Mouse (Mus musculus) forebrain, embryonic 13.5 days (tissue): ENCODE results near the gene Cog6. TPM values are rescaled to one million over a fixed set of nuclear protein-coding genes. Genes with fewer than 3 reads are reported as not detected.

Experiments used
- ATAC-seq: fragments of 200-750 bp; cut with Nextera tagmentation; 2 replicates; pipeline ENCODE4 v1.8.0; 2017
- H3K27ac ChIP-seq: fragments of 300-500 bp; sonication (generic); 2 replicates; pipeline ENCODE4 v1.5.1; 2015; ENCODE audit warnings: inconsistent platforms, mild to moderate bottlenecking, moderate library complexity
- H3K27me3 ChIP-seq: fragments of 300-500 bp; sonication (generic); 2 replicates; pipeline ENCODE4 v1.6.1; 2015; ENCODE audit warnings: mild to moderate bottlenecking, inconsistent platforms
- H3K36me3 ChIP-seq: fragments of 300-500 bp; sonication (generic); 2 replicates; pipeline ENCODE4 v1.6.1; 2015; ENCODE audit warnings: mild to moderate bottlenecking, inconsistent platforms; ENCODE audit not compliant: poor library complexity, severe bottlenecking
- H3K4me1 ChIP-seq: fragments of 300-500 bp; sonication (generic); 2 replicates; pipeline ENCODE4 v1.6.1; 2015; ENCODE audit warnings: inconsistent platforms
- H3K4me2 ChIP-seq: fragments of 300-500 bp; sonication (generic); 2 replicates; pipeline ENCODE4 v1.6.1; 2015; ENCODE audit warnings: inconsistent platforms, mild to moderate bottlenecking, moderate library complexity
- H3K4me3 ChIP-seq: fragments of 300-500 bp; sonication (generic); 2 replicates; pipeline ENCODE4 v1.5.1; 2015; ENCODE audit warnings: mild to moderate bottlenecking, inconsistent platforms
- H3K9ac ChIP-seq: fragments of 300-500 bp; sonication (generic); 2 replicates; pipeline ENCODE4 v1.6.1; 2015; ENCODE audit warnings: mild to moderate bottlenecking, inconsistent platforms
- H3K9me3 ChIP-seq: fragments of 300-500 bp; sonication (generic); replicated peaks from 2 replicates; pipeline ENCODE4 v1.6.1; 2016; ENCODE audit warnings: inconsistent platforms
- WGBS: fragments of 180-500 bp; shearing (Covaris S2); methylation state at CpG from one replicate; pipeline ENCODE4 v1.1.7; 2015; 5-methylcytosine and 5-hydroxymethylcytosine counted together
- polyA plus RNA-seq: library from polyadenylated mRNA; unstranded; fragments of >200 nt; fragmentation: Nextera tagmentation; extraction: Ambion mirVana; gene quantifications from 2 replicates; pipeline ENCODE4 v1.2.1, GENCODE M21; 2015

Cog6 gene
- polyA plus RNA-seq, 1 experiment from 2014 or later: 55.2 TPM

DNA sequence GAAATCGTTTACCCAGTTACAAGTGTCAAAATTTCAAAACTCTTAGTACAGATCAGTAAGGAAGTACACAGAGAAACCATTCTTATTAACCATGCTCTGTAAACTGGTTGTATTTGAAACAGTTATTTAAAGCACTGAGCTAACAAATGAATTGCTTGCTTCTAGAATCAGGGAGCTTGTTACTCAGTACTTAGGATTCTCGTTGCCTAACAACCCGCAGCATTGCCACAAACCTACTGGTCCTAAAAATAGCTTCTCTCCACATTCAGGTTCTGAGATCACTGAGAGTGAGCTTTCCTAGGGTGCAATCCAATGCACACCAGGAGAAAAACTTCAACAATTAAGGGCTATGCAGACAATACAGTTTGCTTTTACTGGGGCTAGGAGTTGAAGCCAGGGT lies 33.3 kb downstream of the Cog6 start:
- Histone ChIP-seq H3K9ac (no peak overlapping the region), H3K36me3 (peaks cover 55% of the 10 kb centered on the region), H3K27ac (no peak overlapping the region), H3K4me1 (no peaks in the 10 kb centered on the region), H3K4me3 (no peak overlapping the region), H3K27me3 (no peaks in the 10 kb centered on the region), H3K4me2 (no peak overlapping the region), H3K9me3 (no peaks in the 10 kb centered on the region)
- ATAC-seq: no peak
- WGBS: 91% methylated on average over 3 of the region's 3 CpGs

DNA sequence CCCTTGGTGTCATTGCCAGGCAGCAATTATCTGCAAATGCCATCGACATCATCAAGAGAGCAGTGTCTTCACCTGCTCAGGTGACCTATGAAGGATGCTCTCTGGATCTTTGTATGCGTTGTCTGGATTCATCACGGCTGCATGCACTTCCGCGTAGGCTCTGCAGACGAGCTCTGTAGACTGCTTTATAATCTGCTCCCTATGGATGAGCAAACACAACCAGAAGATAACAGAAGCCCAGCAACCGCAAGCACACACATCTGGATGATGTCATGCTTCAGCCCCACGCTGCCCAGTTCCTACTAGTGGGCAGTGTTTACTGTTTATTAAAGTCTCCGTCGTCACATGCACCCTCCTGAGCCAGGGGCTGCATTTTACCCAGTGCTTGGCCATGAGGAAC lies 34.0 kb downstream of the Cog6 start:
- ATAC-seq: no peak
- Histone ChIP-seq H3K9me3 (no peaks in the 10 kb centered on the region), H3K36me3 (peaks cover 47% of the 10 kb centered on the region), H3K27me3 (no peaks in the 10 kb centered on the region), H3K4me3 (no peak overlapping the region), H3K9ac (no peak overlapping the region), H3K27ac (no peak overlapping the region), H3K4me2 (no peak overlapping the region), H3K4me1 (no peaks in the 10 kb centered on the region)
- 91% methylated on average over 10 of the region's 10 CpGs for WGBS

DNA sequence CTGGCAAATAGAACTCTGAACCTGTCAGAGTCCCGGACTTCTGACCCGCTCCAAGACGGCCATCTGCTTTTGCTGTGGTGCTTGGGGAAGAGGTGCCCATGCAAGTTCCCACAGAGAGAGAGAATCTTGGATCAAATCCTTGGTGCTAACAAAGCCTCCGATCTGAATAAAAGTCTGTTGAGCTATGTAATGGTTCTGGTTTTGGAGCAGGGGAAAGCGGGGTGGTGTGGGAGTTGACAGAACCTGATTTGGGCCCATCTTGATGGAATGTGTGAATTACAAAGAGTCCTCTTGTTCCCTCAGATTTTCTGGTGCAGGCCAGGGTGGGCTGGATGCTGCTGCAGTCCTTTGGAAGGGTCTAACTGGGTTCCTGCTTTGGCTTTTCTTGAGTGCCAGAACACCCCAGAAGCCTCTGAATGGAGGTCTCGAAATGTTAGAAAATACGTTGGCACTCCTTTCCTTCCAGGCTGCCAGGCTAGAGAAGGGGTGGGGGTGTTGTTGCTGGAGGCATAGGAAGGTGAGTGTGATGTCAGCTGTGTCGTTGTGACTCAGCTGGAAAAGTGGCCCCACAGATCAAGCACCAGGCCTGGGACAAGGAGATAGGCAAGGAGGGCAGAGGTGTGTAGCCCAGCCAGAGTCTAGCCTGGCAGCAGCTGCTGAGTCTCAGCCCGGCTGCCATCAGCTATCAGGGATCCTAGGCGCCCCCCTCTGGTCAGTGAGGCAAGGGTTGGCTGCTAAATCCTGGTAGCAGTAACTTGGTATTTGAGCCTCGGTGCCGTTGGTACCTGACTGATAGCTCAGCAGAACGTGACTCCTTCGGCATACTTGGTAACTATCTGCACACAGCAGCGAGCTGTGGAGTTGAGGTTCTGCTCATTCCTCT lies 42.1 kb downstream of the Cog6 start:
- no peak overlapping the region for H3K4me3 ChIP-seq
- H3K27me3 ChIP-seq: no peaks in the 10 kb centered on the region
- H3K27ac ChIP-seq: no peak overlapping the region
- H3K36me3 ChIP-seq: no peaks in the 10 kb centered on the region
- ATAC-seq: peak; percentile 73
- no peak overlapping the region for H3K9ac ChIP-seq
- 46% methylated on average over 15 of the region's 15 CpGs for WGBS
- no peaks in the 10 kb centered on the region for H3K4me1 ChIP-seq
- no peak overlapping the region for H3K4me2 ChIP-seq
- no peaks in the 10 kb centered on the region for H3K9me3 ChIP-seq

DNA sequence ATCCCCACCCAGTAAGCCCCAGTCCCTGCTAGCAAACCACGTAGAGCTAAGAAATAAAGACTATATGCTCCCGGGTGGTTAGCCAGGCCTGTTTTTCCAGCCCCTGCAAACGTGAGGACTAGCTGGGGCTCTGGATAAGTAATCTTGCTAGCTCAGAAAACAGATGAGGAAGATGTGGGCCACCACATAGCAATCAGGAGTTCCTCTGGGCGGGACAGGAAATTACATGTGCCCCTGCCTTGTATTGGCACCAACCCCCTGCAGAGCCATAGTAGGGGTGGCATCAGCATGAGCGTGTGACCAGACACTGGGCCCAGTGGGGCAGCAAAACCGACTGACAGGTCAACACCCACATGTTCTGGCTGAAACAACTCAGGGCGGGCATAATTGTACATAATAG lies 44.1 kb downstream of the Cog6 start:
- Histone ChIP-seq H3K4me2 (no peak overlapping the region), H3K4me1 (no peaks in the 10 kb centered on the region), H3K9me3 (no peaks in the 10 kb centered on the region), H3K4me3 (no peak overlapping the region), H3K27me3 (no peaks in the 10 kb centered on the region), H3K36me3 (no peaks in the 10 kb centered on the region), H3K27ac (no peak overlapping the region), H3K9ac (no peak overlapping the region)
- ATAC-seq: no peak
- 76% methylated on average over 7 of the region's 7 CpGs for WGBS

DNA sequence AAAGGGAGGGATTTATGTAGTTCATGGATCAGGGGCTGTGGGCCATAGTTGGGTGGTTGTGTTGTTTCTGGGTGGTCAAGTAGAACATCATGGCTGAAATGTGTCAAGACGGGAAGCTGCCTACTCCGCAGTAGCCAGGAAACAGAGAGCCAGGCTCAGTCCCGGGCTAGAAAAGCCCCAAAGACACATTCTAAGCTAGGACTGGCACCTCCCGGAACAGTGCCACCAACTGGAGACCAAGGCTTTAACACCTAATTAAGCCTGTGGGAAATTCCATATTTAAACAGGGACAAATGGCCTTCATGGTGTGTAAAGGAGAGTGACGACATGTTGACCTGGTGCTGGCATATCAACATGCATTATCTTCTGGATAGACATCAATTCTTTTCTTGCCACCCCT lies 50.0 kb downstream of the Cog6 start:
- no peak for ATAC-seq
- Histone ChIP-seq H3K4me3 (no peak overlapping the region), H3K9ac (no peak overlapping the region), H3K9me3 (no peaks in the 10 kb centered on the region), H3K27me3 (no peaks in the 10 kb centered on the region), H3K4me2 (no peak overlapping the region), H3K36me3 (no peaks in the 10 kb centered on the region), H3K27ac (no peak overlapping the region), H3K4me1 (peaks cover 15% of the 10 kb centered on the region)
- 90% methylated on average over 5 of the region's 5 CpGs for WGBS

DNA sequence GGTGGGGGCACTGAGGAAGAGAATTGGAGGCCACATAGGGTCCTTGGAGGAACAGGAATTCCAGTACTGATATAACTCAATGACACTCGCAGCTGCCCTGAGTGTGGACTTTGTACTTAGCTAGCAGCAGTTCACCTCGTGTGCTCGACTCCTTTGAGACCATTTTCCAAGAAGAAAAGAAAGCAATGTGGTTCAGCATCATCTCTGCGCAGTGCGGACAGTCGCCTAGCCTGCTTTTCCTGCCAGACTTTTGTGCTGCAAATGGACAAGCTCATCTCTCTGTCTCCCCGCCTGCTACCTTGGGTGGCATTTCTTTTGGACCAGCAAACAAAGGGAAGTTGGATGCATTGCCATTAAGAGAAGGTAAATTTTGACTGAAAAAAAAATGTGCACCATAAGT lies 52.8 kb downstream of the Cog6 start:
- peaks cover 15% of the 10 kb centered on the region for H3K4me1 ChIP-seq
- no peak for ATAC-seq
- peak overlapping the region; percentile 33; the same call in 1 of the 2 replicates for H3K4me2 ChIP-seq

DNA sequence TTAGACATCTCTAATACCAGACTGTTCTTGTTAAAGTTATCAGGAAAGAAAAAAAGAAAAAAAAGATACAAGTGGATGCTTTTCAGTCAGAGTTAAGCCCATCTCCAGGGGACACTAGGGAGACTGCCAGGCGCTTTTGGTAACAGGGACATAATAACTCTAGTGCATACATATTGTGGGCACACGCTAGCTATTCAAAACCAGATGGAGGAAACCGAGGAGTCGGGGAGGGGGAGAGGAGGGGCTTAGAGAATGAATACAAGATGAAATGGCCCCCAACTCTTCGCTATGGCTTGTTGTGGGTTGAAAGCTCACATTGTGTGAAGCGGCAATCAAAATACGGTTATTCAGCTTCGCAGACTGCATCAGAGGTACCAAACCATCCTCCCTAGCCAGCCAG lies 53.6 kb downstream of the Cog6 start:
- no peak overlapping the region for H3K4me3 ChIP-seq
- H3K9me3 ChIP-seq: peaks cover 4% of the 10 kb centered on the region; the same call in 1 of the 2 replicates
- H3K27ac ChIP-seq: no peak overlapping the region
- no peak for ATAC-seq
- H3K36me3 ChIP-seq: no peaks in the 10 kb centered on the region
- no peaks in the 10 kb centered on the region for H3K27me3 ChIP-seq
- peak overlapping the region; percentile 33; the same call in 1 of the 2 replicates for H3K4me2 ChIP-seq
- WGBS: 22% methylated on average over 8 of the region's 8 CpGs
- peaks cover 15% of the 10 kb centered on the region for H3K4me1 ChIP-seq
- H3K9ac ChIP-seq: no peak overlapping the region

More for the DNA sequence above, 52.8 kb downstream of the Cog6 start:
- Histone ChIP-seq H3K4me3 (no peak overlapping the region), H3K27ac (no peak overlapping the region), H3K36me3 (no peaks in the 10 kb centered on the region), H3K27me3 (no peaks in the 10 kb centered on the region), H3K9me3 (peaks cover 4% of the 10 kb centered on the region; the same call in 1 of the 2 replicates), H3K9ac (no peak overlapping the region)
- 46% methylated on average over 7 of the region's 7 CpGs for WGBS

DNA sequence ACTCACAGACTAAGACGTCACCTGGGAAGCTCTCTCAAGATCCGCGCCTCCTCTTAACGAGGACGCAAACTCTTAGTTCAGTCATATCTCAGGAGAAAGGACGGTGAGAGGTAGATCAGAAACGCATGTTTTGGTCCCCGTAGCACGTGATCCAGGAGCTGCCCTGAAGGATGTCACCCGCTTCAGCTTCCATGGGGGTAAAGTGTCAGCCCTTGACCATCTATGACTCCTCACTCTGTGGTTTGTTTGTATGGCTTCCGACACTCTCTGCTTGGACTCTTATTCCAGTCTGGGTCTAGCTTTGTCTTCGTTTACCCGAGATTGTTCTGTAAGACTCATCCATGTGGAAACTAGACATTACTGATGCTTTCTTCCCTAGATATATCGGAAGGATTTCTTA lies 54.6 kb downstream of the Cog6 start:
- H3K4me3 ChIP-seq: no peak overlapping the region
- H3K9me3 ChIP-seq: peaks cover 4% of the 10 kb centered on the region; the same call in 1 of the 2 replicates
- no peak for ATAC-seq
- no peak overlapping the region for H3K27ac ChIP-seq
- H3K4me2 ChIP-seq: no peak overlapping the region
- WGBS: 95% methylated on average over 14 of the region's 14 CpGs
- H3K4me1 ChIP-seq: peaks cover 15% of the 10 kb centered on the region
- no peaks in the 10 kb centered on the region for H3K27me3 ChIP-seq
- H3K36me3 ChIP-seq: no peaks in the 10 kb centered on the region
- no peak overlapping the region for H3K9ac ChIP-seq

DNA sequence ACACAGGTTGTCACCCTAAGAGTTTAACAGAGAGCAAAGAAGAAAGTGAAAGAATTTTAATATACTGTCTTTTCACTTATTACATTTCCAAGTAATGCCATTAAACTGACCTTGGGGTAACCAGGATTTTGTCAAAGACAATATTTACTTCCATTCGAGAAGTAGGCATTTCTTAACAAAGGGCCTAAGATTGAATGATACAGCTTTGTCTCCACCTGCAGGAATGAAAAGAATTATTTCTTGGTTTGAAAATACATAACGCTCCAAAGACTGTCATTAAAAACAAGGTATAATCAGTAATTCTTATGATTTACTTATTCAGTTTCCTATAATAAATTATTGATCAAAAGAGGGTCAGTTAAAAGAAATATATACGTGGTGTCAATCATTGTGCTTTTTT lies 55.4 kb downstream of the Cog6 start:
- Histone ChIP-seq H3K36me3 (no peaks in the 10 kb centered on the region), H3K9ac (no peak overlapping the region), H3K4me2 (no peak overlapping the region), H3K27ac (no peak overlapping the region), H3K4me3 (no peak overlapping the region), H3K4me1 (peaks cover 15% of the 10 kb centered on the region), H3K27me3 (no peaks in the 10 kb centered on the region), H3K9me3 (peaks cover 4% of the 10 kb centered on the region; the same call in 1 of the 2 replicates)
- no peak for ATAC-seq
- 90% methylated on average over 3 of the region's 3 CpGs for WGBS

DNA sequence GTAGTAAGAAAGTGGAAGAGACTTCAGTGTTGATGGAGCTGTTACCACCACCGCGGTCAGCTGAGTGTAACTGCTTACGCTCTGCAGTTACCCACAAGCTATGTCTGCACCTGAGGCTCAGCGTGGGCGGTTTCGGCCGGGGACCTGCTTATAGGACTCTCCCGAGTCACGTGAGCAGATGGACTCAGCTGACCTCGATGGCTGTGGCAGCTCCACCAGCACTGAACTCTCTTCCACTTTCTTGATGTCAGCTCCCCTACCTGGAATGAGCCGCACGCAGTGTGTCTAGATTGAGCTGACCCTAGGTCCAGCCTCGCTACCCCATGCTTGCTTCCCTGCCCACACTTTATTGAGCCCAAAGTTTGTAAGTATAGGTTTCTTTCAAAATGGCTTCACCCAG lies 56.1 kb downstream of the Cog6 start:
- Histone ChIP-seq H3K4me3 (no peak overlapping the region), H3K4me1 (peaks cover 15% of the 10 kb centered on the region), H3K27ac (no peak overlapping the region), H3K27me3 (no peaks in the 10 kb centered on the region), H3K9ac (no peak overlapping the region), H3K36me3 (no peaks in the 10 kb centered on the region), H3K4me2 (no peak overlapping the region), H3K9me3 (peaks cover 4% of the 10 kb centered on the region; the same call in 1 of the 2 replicates)
- WGBS: 97% methylated on average over 13 of the region's 13 CpGs
- no peak for ATAC-seq

DNA sequence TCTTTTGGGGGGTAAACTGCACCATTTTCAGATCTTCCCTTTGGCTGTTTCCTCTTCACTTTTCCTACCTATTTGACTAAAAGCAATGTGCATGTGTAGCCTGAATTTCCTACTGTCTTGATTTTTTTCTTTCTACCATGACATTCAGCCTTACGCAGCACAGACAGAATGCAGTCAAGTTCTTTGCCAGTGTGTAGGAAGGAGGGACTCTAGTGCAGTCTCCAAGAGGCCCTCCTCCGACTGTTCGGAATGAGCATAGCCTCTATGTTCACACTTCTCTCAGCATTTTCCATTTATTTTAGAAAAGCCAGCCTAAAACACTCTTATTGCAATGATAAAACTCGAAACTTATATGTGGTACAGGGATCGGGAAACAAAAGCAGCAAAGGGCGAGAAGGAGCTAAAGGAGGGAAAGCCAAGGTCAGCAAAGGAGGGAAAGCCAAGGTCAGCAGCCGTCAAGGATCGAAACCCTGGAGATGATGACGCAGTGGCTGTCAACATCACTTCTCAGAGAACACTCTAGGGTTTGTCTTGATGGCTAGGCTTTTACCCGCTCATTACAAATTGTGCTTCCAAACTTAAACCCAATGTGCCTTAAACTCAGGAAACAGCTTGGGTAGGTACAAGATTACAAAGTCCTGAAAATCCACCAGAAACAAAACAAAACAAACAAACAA lies 58.5 kb downstream of the Cog6 start:
- no peak overlapping the region for H3K4me2 ChIP-seq
- peaks cover 22% of the 10 kb centered on the region for H3K4me1 ChIP-seq
- ATAC-seq: no peak
- H3K27ac ChIP-seq: no peak overlapping the region; the same call in 1 of the 2 replicates
- no peak overlapping the region for H3K4me3 ChIP-seq
- 92% methylated on average over 10 of the region's 10 CpGs for WGBS
- no peaks in the 10 kb centered on the region for H3K36me3 ChIP-seq
- H3K27me3 ChIP-seq: no peaks in the 10 kb centered on the region
- H3K9me3 ChIP-seq: peaks cover 4% of the 10 kb centered on the region; the same call in 1 of the 2 replicates
- no peak overlapping the region for H3K9ac ChIP-seq

DNA sequence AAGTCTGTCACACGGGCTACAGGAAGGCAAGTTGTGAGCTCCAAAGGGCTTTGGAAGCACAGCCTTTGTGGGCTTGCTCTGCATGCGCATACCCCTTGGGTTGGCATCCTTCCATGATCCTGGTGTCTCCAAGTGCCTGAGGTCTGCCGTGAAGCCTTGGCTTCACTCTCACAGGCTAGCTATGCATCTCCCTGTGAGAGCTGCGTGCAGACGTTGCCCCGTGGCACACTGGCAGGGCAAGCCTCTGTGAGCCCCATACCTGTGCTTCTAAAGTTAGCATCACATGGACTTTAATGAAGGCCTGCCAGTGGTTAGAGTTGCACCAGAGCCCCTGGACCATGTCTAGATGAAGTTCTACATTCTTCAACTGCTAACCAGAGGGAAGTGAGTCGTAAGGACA lies 59.2 kb downstream of the Cog6 start:
- Histone ChIP-seq H3K4me1 (peaks cover 16% of the 10 kb centered on the region), H3K9me3 (peaks cover 4% of the 10 kb centered on the region; the same call in 1 of the 2 replicates), H3K27ac (no peak overlapping the region), H3K9ac (no peak overlapping the region), H3K4me2 (no peak overlapping the region), H3K36me3 (no peaks in the 10 kb centered on the region), H3K4me3 (no peak overlapping the region), H3K27me3 (no peaks in the 10 kb centered on the region)
- WGBS: 88% methylated on average over 7 of the region's 7 CpGs
- ATAC-seq: no peak
